Mouse (Mus musculus): Measurements from ENCODE around the gene Ppp1r13b.
"Not testable (repeated sequence)": the region's sequence is repeated elsewhere in the genome, so short reads cannot be mapped to it uniquely, and the experiment has no call there.

Gene Ppp1r13b

GRCm38 (mm10) chr12:111907970-111908681, at the start of gene Ppp1r13b:
Gene Ppp1r13b (minus strand): TSS chr12:111908110.
- DNase-seq, result peak; percentile 96

- no peak for DNase-seq
These were observed 48.3 kb upstream of the Ppp1r13b start for GRCm38 (mm10) chr12:111956173-111956572.

GRCm38 (mm10) chr12:111951701-111952100, 43.8 kb upstream of the Ppp1r13b start:
- DNase-seq, result no peak

- no peak for DNase-seq
These were observed 42.6 kb upstream of the Ppp1r13b start for GRCm38 (mm10) chr12:111950486-111950885.

- DNase-seq, result peak; percentile 58
These were observed 38.8 kb upstream of the Ppp1r13b start for GRCm38 (mm10) chr12:111946716-111947115.

GRCm38 (mm10) chr12:111945765-111946655, 38.1 kb upstream of the Ppp1r13b start:
- DNase-seq, result not testable (repeated sequence)

GRCm38 (mm10) chr12:111945115-111945514, 37.2 kb upstream of the Ppp1r13b start:
- no peak for DNase-seq

- DNase-seq, result not testable (repeated sequence)
These were observed 36.4 kb upstream of the Ppp1r13b start for GRCm38 (mm10) chr12:111944065-111944987.

- no peak for DNase-seq
These were observed 35.6 kb upstream of the Ppp1r13b start for GRCm38 (mm10) chr12:111943421-111944064.

- DNase-seq, result no peak
These were observed 30.8 kb upstream of the Ppp1r13b start for GRCm38 (mm10) chr12:111938623-111939177.

- DNase-seq, result no peak
These were observed 29.0 kb upstream of the Ppp1r13b start for GRCm38 (mm10) chr12:111936706-111937550.

- no peak for DNase-seq
These were observed 26.1 kb upstream of the Ppp1r13b start for GRCm38 (mm10) chr12:111933971-111934370.

GRCm38 (mm10) chr12:111933032-111933704, 25.3 kb upstream of the Ppp1r13b start:
- no peak for DNase-seq

- DNase-seq, result no peak
These were observed 24.6 kb upstream of the Ppp1r13b start for GRCm38 (mm10) chr12:111932513-111932912.

- DNase-seq, result no peak
These were observed 23.6 kb upstream of the Ppp1r13b start for GRCm38 (mm10) chr12:111931411-111932025.

GRCm38 (mm10) chr12:111928411-111928966, 20.6 kb upstream of the Ppp1r13b start:
- no peak for DNase-seq

- no peak for DNase-seq
These were observed 19.4 kb upstream of the Ppp1r13b start for GRCm38 (mm10) chr12:111927338-111927737.

- DNase-seq, result no peak
These were observed 15.2 kb upstream of the Ppp1r13b start for GRCm38 (mm10) chr12:111923117-111923516.

GRCm38 (mm10) chr12:111920046-111920445, 12.1 kb upstream of the Ppp1r13b start:
- no peak for DNase-seq

Data from thymus, postnatal 25 days (tissue).